ENCODE assay signal across 12 mouse cellular contexts in the genomic region with DNA sequence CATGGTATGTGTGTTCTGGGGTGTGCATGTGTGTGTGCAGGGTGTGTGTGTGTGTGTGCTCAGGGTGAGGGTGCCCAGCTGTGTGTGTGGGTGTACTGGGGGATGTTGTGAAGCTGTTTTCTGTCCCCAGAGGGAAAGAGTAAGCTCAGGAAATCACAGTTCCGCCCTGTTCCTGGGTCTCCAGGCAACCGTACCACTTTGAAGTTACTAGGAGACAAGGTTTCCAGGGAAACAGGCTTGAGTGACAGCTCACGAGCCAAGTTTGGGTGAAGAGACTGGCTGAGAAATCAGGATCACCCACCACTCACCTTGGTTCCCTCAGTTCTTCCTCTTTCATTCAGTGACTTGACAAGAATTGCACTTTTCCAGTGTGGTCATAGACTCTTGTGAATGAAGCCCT. TPM values are rescaled to one million over a fixed set of nuclear protein-coding genes. Genes with fewer than 3 reads are reported as not detected.
DNase-seq lines count a peak whose midpoint lies in the region; ATAC-seq lines count a peak whose summit lies in the region.
"Had no signal": no experiment of that assay in that cellular context is flagged by ENCODE, and none has a peak within 500 bp of the region (broad histone marks: within the 10 kb centered on the region; RNA-seq: fewer than 3 reads in every experiment).

No protein-coding gene starts in this region.

- peak overlapping the region; percentile 64 for H3K4me3 ChIP-seq in megakaryocyte, embryonic 14.5 days (replicated peaks)
- H3K4me3 ChIP-seq: limb, embryonic 10.5 days; lung, embryonic 15.5 days had no signal

- H3K4me1 ChIP-seq in megakaryocyte, embryonic 14.5 days = peaks cover 38% of the 10 kb centered on the region

- intact Hi-C loops in left cerebral cortex, postnatal 36 days (cut with DNase I) = loop anchor here (2.0 kb wide), 1 partner anchor 17 kb away; a partner anchor contains a TSS

- H3K36me3 ChIP-seq in megakaryocyte, embryonic 14.5 days (replicated peaks; ENCODE audit: low read length) = peaks cover 9% of the 10 kb centered on the region
- H3K36me3 ChIP-seq: lung, embryonic 15.5 days had no signal

- no peak for ATAC-seq in megakaryocyte, adult 5-6 weeks (ENCODE audit: poor library complexity, severe bottlenecking)

- peaks cover 10% of the 10 kb centered on the region for H3K9me3 ChIP-seq in megakaryocyte, embryonic 14.5 days
- H3K9me3 ChIP-seq: limb, embryonic 10.5 days; lung, embryonic 15.5 days had no signal

- DNase-seq in frontal cortex, postnatal 10 days (ENCODE audit: low spot score in 2 of 2) = peak; percentile 62 to 78
- DNase-seq in left cerebral cortex, postnatal 36 days (ENCODE audit: low spot score in 2 of 2) = peak; percentile 54 to 66
- DNase-seq in telencephalon, adult 2 months (ENCODE audit: low read depth, low spot score) = peak; percentile 91
- DNase-seq in adrenal gland, postnatal 25 days = no peak
- no peak for DNase-seq in gastrocnemius, adult 18-20 months (ENCODE audit: low spot score)
- no peak for DNase-seq in adrenal gland, adult 8-10 months
- DNase-seq: adrenal gland, postnatal 36 days; thymus, postnatal 4 days had no signal

- peaks cover 8% of the 10 kb centered on the region for H3K27me3 ChIP-seq in megakaryocyte, embryonic 14.5 days (replicated peaks)

RNA-seq across cellular contexts. Expression of a gene that starts 2.0 kb away (rescaled TPM):
- polyA plus RNA-seq in megakaryocyte, embryonic 14.5 days (2012; ENCODE audit: insufficient read depth, low replicate concordance) = 3.9 and 5.9 TPM in 2 replicates
- total RNA-seq in megakaryocyte, adult 5-6 weeks (2015) = 3.7 and 4.3 TPM in 2 replicates
- 6.5 and 6.6 TPM in 2 replicates for total RNA-seq in megakaryocyte, adult 5-6 weeks (2017)
- total RNA-seq in left cerebral cortex, postnatal 36 days (2021) = 10 to 100 TPM; 14.8 to 15.2 TPM
- total RNA-seq in adrenal gland, postnatal 25 days (2021) = 14.0 and 19.4 TPM in 2 replicates
- 1 to 10 TPM; 2.1 to 2.3 TPM for total RNA-seq in gastrocnemius, adult 18-20 months (2021)
- total RNA-seq in adrenal gland, adult 8-10 months (2022) = 10 to 100 TPM; 17.5 to 22.5 (median 20.0) TPM

RNA-seq across cellular contexts. Expression of a gene that starts 9.7 kb away (rescaled TPM):
- 171 and 223 TPM in 2 replicates for polyA plus RNA-seq in megakaryocyte, embryonic 14.5 days (2012; ENCODE audit: insufficient read depth, low replicate concordance)
- total RNA-seq in megakaryocyte, adult 5-6 weeks (2015) = 0.45 and 0.84 TPM in 2 replicates
- 0.28 and 1.2 TPM in 2 replicates for total RNA-seq in megakaryocyte, adult 5-6 weeks (2017)
- total RNA-seq in left cerebral cortex, postnatal 36 days (2021) = 10 to 100 TPM in 1 of 2 experiments, 1 to 10 TPM in 1; 7.7 to 11.6 TPM
- 1.6 and 1.8 TPM in 2 replicates for total RNA-seq in adrenal gland, postnatal 25 days (2021)
- under 1 TPM in 1 of 2 experiments, not detected in 1; 0.21 TPM for total RNA-seq in gastrocnemius, adult 18-20 months (2021)
- 1 to 10 TPM; 1.2 to 4.7 (median 2.0) TPM for total RNA-seq in adrenal gland, adult 8-10 months (2022)

RNA-seq across cellular contexts. Expression of a gene that starts 16.8 kb away (rescaled TPM):
- 3.1 and 6.4 TPM in 2 replicates for polyA plus RNA-seq in megakaryocyte, embryonic 14.5 days (2012; ENCODE audit: insufficient read depth, low replicate concordance)
- 0.57 and 0.96 TPM in 2 replicates for total RNA-seq in megakaryocyte, adult 5-6 weeks (2015)
- total RNA-seq in megakaryocyte, adult 5-6 weeks (2017) = 0.65 TPM in 1 of 2 replicates, not detected in the other
- total RNA-seq in left cerebral cortex, postnatal 36 days (2021) = 100 to 1,000 TPM; 193 to 201 TPM
- 35.6 and 40.5 TPM in 2 replicates for total RNA-seq in adrenal gland, postnatal 25 days (2021)
- under 1 TPM; 0.50 to 0.81 TPM for total RNA-seq in gastrocnemius, adult 18-20 months (2021)
- 10 to 100 TPM; 19.6 to 44.0 (median 32.1) TPM for total RNA-seq in adrenal gland, adult 8-10 months (2022)

RNA-seq across cellular contexts. Expression of a gene that starts 26.2 kb away (rescaled TPM):
- 33.0 and 55.9 TPM in 2 replicates for polyA plus RNA-seq in megakaryocyte, embryonic 14.5 days (2012; ENCODE audit: insufficient read depth, low replicate concordance)
- 40.9 and 48.2 TPM in 2 replicates for total RNA-seq in megakaryocyte, adult 5-6 weeks (2015)
- 8.0 and 14.1 TPM in 2 replicates for total RNA-seq in megakaryocyte, adult 5-6 weeks (2017)
- 10 to 100 TPM; 32.8 to 38.5 TPM for total RNA-seq in left cerebral cortex, postnatal 36 days (2021)
- 471 and 609 TPM in 2 replicates for total RNA-seq in adrenal gland, postnatal 25 days (2021)
- total RNA-seq in gastrocnemius, adult 18-20 months (2021) = 10 to 100 TPM; 10.5 to 13.8 TPM
- total RNA-seq in adrenal gland, adult 8-10 months (2022) = 100 to 1,000 TPM; 375 to 588 (median 495) TPM

RNA-seq across cellular contexts. Expression of a gene that starts 26.3 kb away (rescaled TPM):
- 0.67 and 4.8 TPM in 2 replicates for polyA plus RNA-seq in megakaryocyte, embryonic 14.5 days (2012; ENCODE audit: insufficient read depth, low replicate concordance)
- total RNA-seq in megakaryocyte, adult 5-6 weeks (2015) = 0.22 and 1.0 TPM in 2 replicates
- total RNA-seq in megakaryocyte, adult 5-6 weeks (2017) = 0.53 TPM in 1 of 2 replicates, not detected in the other
- 10 to 100 TPM; 13.0 to 20.1 TPM for total RNA-seq in left cerebral cortex, postnatal 36 days (2021)
- 13.6 and 19.1 TPM in 2 replicates for total RNA-seq in adrenal gland, postnatal 25 days (2021)
- total RNA-seq in gastrocnemius, adult 18-20 months (2021) = under 1 TPM; 0.71 to 0.85 TPM
- total RNA-seq in adrenal gland, adult 8-10 months (2022) = 10 to 100 TPM in 3 of 4 experiments, 1 to 10 TPM in 1; 8.6 to 27.3 (median 17.7) TPM

Comparison
In these comparisons a context has a peak if more than half of its experiments do, and no peak if none do; other contexts are left out.
1. DNase-seq: peak in frontal cortex, postnatal 10 days (2 of 2), left cerebral cortex, postnatal 36 days (2 of 2) and telencephalon, adult 2 months (single experiment); none in adrenal gland, postnatal 25 days (single experiment), gastrocnemius, adult 18-20 months (single experiment) and adrenal gland, adult 8-10 months (single experiment).
2. RNA of a gene that starts 16.8 kb away (total RNA-seq): 193 to 201 TPM in left cerebral cortex, postnatal 36 days, 35.6 to 40.5 TPM in adrenal gland, postnatal 25 days and 19.6 to 44.0 TPM in adrenal gland, adult 8-10 months; 0.57 to 0.96 TPM in megakaryocyte, adult 5-6 weeks and 0.50 to 0.81 TPM in gastrocnemius, adult 18-20 months; every median in the first group is over 10 times any median in the second.